Mouse (Mus musculus) heart, embryonic 13.5 days (tissue): ENCODE measurements at regions not wholly inside any gene's neighbourhood (a gene's known extent, or its start where the extent isn't known, plus 50 kb on each side); places are given as distances from the start of the nearest gene placed in this dataset.

Experiments
- ATAC-seq: fragments of 200-750 bp; cut with Nextera tagmentation; 2 replicates; pipeline ENCODE4 v1.8.0; 2017; ENCODE audit warnings: moderate TSS enrichment; ENCODE audit not compliant: insufficient number of reproducible peaks, low FRiP score, low TSS enrichment; ENCODE audit errors: extremely low read depth
- H3K27ac ChIP-seq: fragments of 300-500 bp; sonication (generic); replicated peaks from 2 replicates; pipeline ENCODE4 v1.5.1; 2015; ENCODE audit warnings: moderate library complexity, mild to moderate bottlenecking, inconsistent platforms
- H3K27me3 ChIP-seq: fragments of 300-500 bp; sonication (generic); replicated peaks from 2 replicates; pipeline ENCODE4 v1.6.1; 2015; ENCODE audit warnings: mild to moderate bottlenecking, inconsistent platforms
- H3K36me3 ChIP-seq: fragments of 300-500 bp; sonication (generic); 2 replicates; pipeline ENCODE4 v1.6.1; 2015; ENCODE audit warnings: mild to moderate bottlenecking, inconsistent platforms
- H3K4me1 ChIP-seq: fragments of 300-500 bp; sonication (generic); 2 replicates; pipeline ENCODE4 v1.6.1; 2015; ENCODE audit warnings: inconsistent platforms
- H3K4me2 ChIP-seq: fragments of 300-500 bp; sonication (generic); 2 replicates; pipeline ENCODE4 v1.6.1; 2015; ENCODE audit warnings: inconsistent platforms, mild to moderate bottlenecking, moderate library complexity
- H3K4me3 ChIP-seq: fragments of 300-500 bp; sonication (generic); 2 replicates; pipeline ENCODE4 v1.5.1; 2015; ENCODE audit warnings: moderate library complexity, mild to moderate bottlenecking, inconsistent platforms
- H3K9ac ChIP-seq: fragments of 300-500 bp; sonication (generic); 2 replicates; pipeline ENCODE4 v1.6.1; 2015; ENCODE audit warnings: inconsistent platforms, mild to moderate bottlenecking, moderate library complexity
- H3K9me3 ChIP-seq: fragments of 300-500 bp; sonication (generic); 2 replicates; pipeline ENCODE4 v1.6.1; 2016; ENCODE audit warnings: inconsistent platforms
- WGBS: fragments of 180-500 bp; shearing (Covaris S2); methylation state at CpG from one replicate; pipeline ENCODE4 v1.1.7; 2015; ENCODE audit warnings: mixed read lengths; 5-methylcytosine and 5-hydroxymethylcytosine counted together

DNA sequence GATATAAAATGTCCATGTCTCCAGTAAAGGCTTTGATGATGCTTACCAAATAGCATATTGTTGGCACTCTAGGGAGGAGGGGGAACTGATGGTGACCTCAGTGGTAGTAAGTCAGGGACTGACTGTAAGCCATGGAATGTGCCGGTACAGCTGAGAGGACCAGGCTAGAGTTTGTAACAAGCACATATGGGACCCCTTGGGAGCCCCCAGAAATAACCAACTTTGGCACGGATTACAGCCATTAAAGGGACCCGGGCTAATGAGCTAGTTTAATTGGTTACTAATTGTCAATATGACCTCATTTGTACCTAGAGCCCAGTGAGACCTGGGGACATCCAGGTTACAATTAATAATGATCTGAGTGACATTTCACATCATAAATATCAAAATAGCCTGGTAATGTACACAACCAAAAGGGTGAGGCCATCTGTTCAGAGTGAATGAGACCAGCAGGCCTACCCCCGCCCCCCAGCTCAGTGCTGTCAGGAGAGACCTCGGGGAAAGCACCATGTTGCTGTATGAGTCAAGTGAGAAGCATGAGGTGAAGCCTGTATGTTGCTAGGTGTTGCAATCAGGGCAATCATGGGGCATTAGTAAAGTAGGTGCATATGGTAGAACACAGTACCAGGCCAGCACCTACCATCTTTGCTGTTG lies 169.7 kb upstream of the Kiz start:
- H3K27me3 ChIP-seq, result no peaks in the 10 kb centered on the region
- ATAC-seq, result no peak
- H3K9me3 ChIP-seq, result no peaks in the 10 kb centered on the region
- WGBS, result 81% methylated on average over 5 of the region's 5 CpGs
- H3K4me1 ChIP-seq, result no peaks in the 10 kb centered on the region
- no peak overlapping the region for H3K9ac ChIP-seq
- no peak overlapping the region for H3K27ac ChIP-seq
- no peak overlapping the region for H3K4me2 ChIP-seq
- no peaks in the 10 kb centered on the region for H3K36me3 ChIP-seq
- H3K4me3 ChIP-seq, result no peak overlapping the region

DNA sequence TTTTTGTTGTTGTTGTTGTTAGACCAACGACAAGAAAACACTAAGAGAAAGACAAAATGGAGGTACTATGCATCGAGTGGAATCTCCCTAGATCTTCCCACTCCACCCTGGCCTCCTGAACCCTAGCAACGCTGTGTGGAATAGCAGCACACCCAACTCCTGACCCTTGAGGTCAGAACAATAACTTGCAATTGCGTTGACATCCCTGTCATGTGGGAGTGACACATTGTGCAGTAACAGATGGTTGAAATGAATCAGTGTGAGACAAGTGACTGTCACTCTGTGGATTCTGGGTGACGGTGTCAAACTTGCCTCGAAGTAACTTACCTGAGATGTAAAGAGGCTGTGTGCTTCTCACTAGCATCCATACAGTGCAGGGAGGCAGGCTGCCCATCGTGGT lies 167.1 kb upstream of the Kiz start:
- H3K4me2 ChIP-seq, result no peak overlapping the region
- H3K27ac ChIP-seq, result no peak overlapping the region
- WGBS, result 63% methylated on average over 7 of the region's 7 CpGs
- no peaks in the 10 kb centered on the region for H3K9me3 ChIP-seq
- H3K9ac ChIP-seq, result no peak overlapping the region
- no peak overlapping the region for H3K4me3 ChIP-seq
- ATAC-seq, result no peak
- no peaks in the 10 kb centered on the region for H3K27me3 ChIP-seq
- H3K4me1 ChIP-seq, result peaks cover 11% of the 10 kb centered on the region
- no peaks in the 10 kb centered on the region for H3K36me3 ChIP-seq

DNA sequence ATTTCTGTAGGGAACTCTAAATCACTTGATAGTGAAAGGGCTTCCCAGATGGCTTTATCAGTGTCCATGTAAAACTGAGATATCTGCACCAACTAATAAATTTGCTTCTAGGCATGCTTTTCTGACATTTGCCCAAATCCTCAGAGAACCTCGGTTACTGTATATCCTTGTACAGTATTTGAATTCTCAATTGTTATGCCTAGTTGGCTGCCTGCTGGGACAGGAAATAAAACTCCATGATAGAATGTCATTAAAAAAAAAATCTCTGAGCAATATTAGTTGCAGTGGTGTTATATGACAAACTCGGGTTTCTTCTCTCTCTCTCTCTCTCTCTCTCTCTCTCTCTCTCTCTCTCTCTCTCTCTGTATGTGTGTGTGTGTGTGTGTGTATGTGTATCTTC lies 162.2 kb upstream of the Kiz start:
- H3K27ac ChIP-seq, result no peak overlapping the region
- H3K27me3 ChIP-seq, result no peaks in the 10 kb centered on the region
- H3K4me2 ChIP-seq, result no peak overlapping the region
- H3K4me3 ChIP-seq, result no peak overlapping the region
- peaks cover 11% of the 10 kb centered on the region for H3K4me1 ChIP-seq
- H3K9me3 ChIP-seq, result no peaks in the 10 kb centered on the region
- 40% methylated on average over 2 of the region's 2 CpGs for WGBS
- no peaks in the 10 kb centered on the region for H3K36me3 ChIP-seq
- no peak overlapping the region for H3K9ac ChIP-seq
- no peak for ATAC-seq

DNA sequence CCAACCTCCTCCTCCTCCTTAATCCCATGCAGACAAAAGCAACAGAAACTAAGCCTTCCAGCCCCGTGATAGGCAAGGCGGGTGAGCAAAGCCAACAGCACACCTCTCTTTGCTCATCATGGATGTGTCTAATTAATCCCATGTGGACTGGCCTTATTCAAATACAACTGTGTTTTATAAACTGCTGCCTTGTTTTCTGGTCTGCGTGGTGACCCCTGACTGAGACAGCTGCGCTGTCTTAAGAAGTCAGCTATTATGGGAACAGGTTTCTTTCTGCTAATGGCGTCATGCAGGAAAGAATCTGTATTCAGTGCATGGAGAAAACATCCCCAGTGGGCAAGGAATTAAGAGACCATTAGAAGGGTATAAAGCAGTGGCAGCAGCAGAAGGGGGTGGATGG lies 161.6 kb upstream of the Kiz start:
- Histone ChIP-seq H3K9ac (no peak overlapping the region), H3K4me3 (no peak overlapping the region), H3K9me3 (no peaks in the 10 kb centered on the region), H3K27me3 (no peaks in the 10 kb centered on the region), H3K27ac (no peak overlapping the region), H3K36me3 (no peaks in the 10 kb centered on the region), H3K4me2 (no peak overlapping the region), H3K4me1 (peaks cover 11% of the 10 kb centered on the region)
- no peak for ATAC-seq
- 63% methylated on average over 5 of the region's 5 CpGs for WGBS

DNA sequence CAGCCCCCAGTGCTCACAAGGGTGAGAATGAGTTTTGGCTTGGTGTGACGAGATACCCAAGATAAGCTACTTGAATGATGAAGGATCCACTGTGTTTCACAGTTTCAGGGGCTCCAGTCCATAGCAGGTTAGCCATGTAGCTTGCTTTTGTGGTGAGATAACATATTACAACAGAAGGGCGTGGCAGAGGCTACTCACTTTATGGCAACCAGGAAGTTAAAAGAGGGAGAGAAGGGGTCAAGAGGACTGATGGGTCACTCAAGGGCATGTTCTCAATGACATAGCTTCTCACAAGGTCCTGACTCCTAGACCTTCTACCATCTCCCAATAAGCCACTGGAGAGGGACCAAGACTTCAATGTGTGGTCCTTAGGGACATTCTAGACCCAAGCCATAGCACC lies 159.4 kb upstream of the Kiz start:
- Histone ChIP-seq H3K4me3 (no peak overlapping the region), H3K36me3 (no peaks in the 10 kb centered on the region), H3K4me1 (peaks cover 11% of the 10 kb centered on the region), H3K9me3 (no peaks in the 10 kb centered on the region), H3K27ac (no peak overlapping the region), H3K27me3 (no peaks in the 10 kb centered on the region), H3K4me2 (no peak overlapping the region), H3K9ac (no peak overlapping the region)
- 71% methylated on average over 2 of the region's 2 CpGs for WGBS
- no peak for ATAC-seq

DNA sequence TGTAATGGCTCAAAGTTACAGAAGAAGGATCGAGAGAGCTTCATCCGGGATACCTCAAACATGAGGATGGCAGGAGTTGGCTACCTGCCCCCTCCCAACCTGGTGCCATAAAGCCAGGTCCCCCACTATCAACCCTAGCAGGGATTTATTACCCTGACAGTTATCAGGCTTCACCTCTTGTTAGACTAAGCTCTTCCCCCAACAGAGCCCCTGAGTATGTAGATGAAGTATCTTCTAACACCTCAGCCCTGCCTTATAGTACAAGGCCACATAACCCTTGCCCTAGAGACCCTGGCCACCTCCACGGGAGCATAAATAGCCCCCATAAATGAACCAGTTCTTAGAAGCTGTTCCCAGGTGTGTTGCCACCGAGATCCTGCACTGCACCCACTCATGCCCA lies 158.9 kb upstream of the Kiz start:
- no peaks in the 10 kb centered on the region for H3K9me3 ChIP-seq
- H3K4me3 ChIP-seq, result no peak overlapping the region
- no peak overlapping the region for H3K27ac ChIP-seq
- no peaks in the 10 kb centered on the region for H3K27me3 ChIP-seq
- ATAC-seq, result no peak
- no peaks in the 10 kb centered on the region for H3K36me3 ChIP-seq
- 74% methylated on average over 4 of the region's 4 CpGs for WGBS
- peaks cover 11% of the 10 kb centered on the region for H3K4me1 ChIP-seq
- H3K4me2 ChIP-seq, result no peak overlapping the region
- H3K9ac ChIP-seq, result no peak overlapping the region

DNA sequence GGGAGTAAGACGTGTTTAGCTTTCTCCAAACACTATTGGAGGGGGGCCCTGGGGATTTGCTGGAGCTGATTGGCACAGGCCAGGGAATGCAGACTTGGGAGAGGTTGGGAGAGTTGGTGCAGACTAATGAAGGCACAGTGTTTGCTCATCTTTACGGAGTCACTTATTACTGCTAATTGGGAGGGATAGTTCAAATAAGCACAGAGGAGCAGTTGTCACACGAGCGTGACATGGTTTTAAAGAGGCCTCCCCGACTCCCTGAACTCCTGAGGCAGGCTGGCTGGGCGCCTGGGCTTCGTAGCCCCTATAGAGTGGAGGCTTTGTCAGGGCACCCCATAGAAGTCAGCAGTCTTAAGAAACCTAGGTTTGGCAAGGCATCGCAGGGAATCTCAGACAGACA lies 145.0 kb upstream of the Kiz start:
- Histone ChIP-seq H3K27ac (no peak overlapping the region), H3K9ac (no peak overlapping the region), H3K9me3 (no peaks in the 10 kb centered on the region), H3K27me3 (no peaks in the 10 kb centered on the region), H3K4me2 (no peak overlapping the region), H3K4me3 (no peak overlapping the region), H3K36me3 (no peaks in the 10 kb centered on the region), H3K4me1 (no peaks in the 10 kb centered on the region)
- WGBS, result 70% methylated on average over 8 of the region's 8 CpGs
- ATAC-seq, result no peak

DNA sequence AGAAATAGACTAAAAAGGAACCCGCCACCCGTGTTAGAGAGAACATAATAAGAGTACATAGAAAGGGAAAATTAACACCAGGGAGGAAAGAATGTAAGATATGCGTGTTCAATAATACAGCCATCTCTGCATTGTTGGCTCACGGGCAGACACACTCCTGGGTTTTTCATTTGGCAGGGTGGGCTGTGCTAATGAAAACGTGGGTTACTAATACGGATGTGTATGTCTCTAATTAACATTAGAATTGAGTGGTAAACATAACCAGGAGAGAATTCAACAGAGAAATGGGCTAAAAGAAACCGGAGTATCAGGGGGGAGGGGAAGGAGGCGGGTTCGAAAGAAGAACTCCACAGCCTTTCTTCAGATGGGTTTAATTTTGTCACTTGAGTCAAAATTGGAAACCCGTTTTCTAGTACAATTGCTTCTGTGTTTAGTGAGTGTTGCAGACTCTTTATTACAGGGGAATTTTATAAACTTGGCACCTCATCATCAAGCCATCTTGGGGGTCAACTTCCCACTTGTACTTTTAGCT lies 134.4 kb upstream of the Kiz start:
- Histone ChIP-seq H3K9ac (no peak overlapping the region), H3K4me2 (no peak overlapping the region), H3K36me3 (no peaks in the 10 kb centered on the region), H3K27ac (no peak overlapping the region), H3K27me3 (no peaks in the 10 kb centered on the region), H3K4me1 (no peaks in the 10 kb centered on the region), H3K9me3 (no peaks in the 10 kb centered on the region; the same call in 1 of the 2 replicates), H3K4me3 (no peak overlapping the region)
- WGBS, result 47% methylated on average over 10 of the region's 10 CpGs
- ATAC-seq, result no peak

DNA sequence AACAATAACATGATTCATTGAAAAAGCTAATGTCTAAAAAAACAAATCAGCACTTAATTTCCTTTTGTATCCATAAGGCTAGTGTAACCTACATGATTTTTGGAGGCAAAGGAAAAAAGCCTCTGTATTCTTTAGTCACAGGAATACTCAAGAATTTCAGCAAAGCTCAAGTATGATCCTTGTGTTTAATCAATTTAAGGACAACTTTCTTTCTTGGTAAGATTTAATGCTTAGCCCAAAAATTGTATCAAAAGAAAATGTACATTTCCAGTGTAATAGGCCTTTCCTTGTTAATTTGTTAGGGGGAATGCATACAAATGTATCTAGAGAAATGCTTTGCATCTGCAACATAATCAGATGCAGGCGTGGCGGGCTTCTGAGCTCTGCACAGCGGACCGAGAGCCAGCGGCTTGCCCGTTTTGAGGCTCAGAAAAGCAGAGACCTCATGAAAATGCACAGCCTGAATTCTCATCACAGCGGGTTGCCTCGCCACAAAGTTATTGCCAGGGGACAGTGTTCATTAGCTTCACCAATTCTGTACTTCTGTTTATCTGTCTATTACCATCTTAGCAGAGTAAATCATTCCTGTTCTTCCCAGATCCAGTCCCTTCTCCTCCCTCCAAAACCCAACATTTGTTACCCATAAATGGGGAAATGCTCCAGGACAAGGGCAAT lies 133.2 kb upstream of the Kiz start:
- Histone ChIP-seq H3K9ac (no peak overlapping the region), H3K4me1 (no peaks in the 10 kb centered on the region), H3K27me3 (no peaks in the 10 kb centered on the region), H3K27ac (no peak overlapping the region), H3K36me3 (no peaks in the 10 kb centered on the region), H3K4me2 (no peak overlapping the region), H3K9me3 (no peaks in the 10 kb centered on the region), H3K4me3 (no peak overlapping the region)
- ATAC-seq, result no peak
- 48% methylated on average over 8 of the region's 8 CpGs for WGBS

DNA sequence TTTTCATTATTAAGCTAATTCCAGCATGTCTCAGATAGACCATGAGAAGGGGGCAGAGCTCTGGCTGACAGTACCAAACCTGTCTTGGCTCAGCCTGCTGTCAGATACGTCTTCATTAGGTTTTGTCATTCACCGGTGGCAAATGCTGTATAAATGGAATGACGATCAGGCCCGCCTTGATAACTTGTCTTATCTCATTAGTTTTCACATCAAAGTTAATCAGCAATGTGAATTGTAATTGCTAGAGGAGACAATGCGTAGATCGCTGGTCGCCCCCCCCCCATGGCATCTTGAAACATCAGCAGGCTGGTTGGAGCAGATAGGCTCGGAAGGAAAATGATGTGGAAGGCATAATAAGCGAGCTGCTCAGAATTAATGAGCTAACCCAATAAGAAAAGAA lies 132.5 kb upstream of the Kiz start:
- Histone ChIP-seq H3K36me3 (no peaks in the 10 kb centered on the region), H3K27ac (no peak overlapping the region), H3K4me1 (no peaks in the 10 kb centered on the region), H3K4me2 (no peak overlapping the region), H3K9ac (no peak overlapping the region), H3K27me3 (no peaks in the 10 kb centered on the region), H3K9me3 (no peaks in the 10 kb centered on the region), H3K4me3 (no peak overlapping the region)
- WGBS, result 59% methylated on average over 9 of the region's 9 CpGs
- no peak for ATAC-seq

DNA sequence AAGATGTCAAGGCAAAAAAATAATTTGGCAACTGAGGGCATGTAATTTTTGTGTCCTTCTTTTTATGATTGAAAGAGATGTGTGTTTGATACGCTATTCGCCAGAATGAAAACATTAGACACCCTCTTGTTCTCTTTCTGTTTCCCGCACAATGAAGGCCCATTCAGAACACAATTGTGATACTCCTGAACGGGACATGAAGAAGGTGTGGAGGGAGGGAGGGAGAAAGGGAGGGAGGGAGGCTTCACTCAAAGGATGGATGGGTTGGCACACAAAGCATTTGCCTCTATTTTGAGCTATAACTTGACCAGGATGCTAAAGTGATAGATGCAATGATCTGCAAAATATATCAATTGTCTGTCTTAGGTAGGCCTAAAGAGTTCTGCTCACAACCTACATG lies 132.0 kb upstream of the Kiz start:
- no peaks in the 10 kb centered on the region for H3K36me3 ChIP-seq
- ATAC-seq, result no peak
- H3K9ac ChIP-seq, result no peak overlapping the region
- H3K27me3 ChIP-seq, result no peaks in the 10 kb centered on the region
- H3K4me2 ChIP-seq, result no peak overlapping the region
- WGBS, result 80% methylated on average over 4 of the region's 4 CpGs
- no peaks in the 10 kb centered on the region for H3K4me1 ChIP-seq
- no peaks in the 10 kb centered on the region for H3K9me3 ChIP-seq
- H3K4me3 ChIP-seq, result no peak overlapping the region
- H3K27ac ChIP-seq, result no peak overlapping the region

DNA sequence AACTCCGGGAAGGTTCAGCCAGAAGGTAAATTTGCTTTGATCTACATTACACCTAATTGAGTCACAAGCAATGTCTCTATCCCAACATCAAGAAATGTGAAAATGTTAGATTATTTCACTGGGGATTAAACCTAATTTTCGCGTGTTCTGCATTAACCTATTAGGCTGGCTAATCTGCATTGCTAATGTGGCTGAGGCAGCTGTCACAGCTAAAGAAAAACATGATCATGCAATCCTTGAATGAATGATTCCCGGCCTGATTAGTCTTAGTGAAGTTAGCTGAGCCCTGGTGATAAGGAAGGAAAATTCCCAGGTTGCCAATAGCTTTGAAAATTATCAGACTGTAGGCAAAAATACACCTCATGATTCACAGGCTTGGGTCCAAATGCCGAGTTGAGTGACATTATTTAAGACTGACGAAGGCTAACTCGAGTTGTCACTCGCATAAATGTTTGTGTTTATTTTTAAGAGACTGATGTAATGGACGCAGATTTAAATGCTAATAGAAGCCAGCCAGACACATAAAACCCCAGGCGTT lies 131.5 kb upstream of the Kiz start:
- Histone ChIP-seq H3K4me3 (no peak overlapping the region), H3K36me3 (no peaks in the 10 kb centered on the region), H3K27me3 (no peaks in the 10 kb centered on the region), H3K27ac (no peak overlapping the region), H3K4me2 (no peak overlapping the region), H3K9me3 (no peaks in the 10 kb centered on the region), H3K9ac (no peak overlapping the region), H3K4me1 (no peaks in the 10 kb centered on the region)
- no peak for ATAC-seq
- 52% methylated on average over 10 of the region's 10 CpGs for WGBS
